Mouse (Mus musculus) cerebellum, adult 2 months (tissue): ENCODE measurements around the gene Hoxa7.

Experiments used
- CTCF ChIP-seq: fragments of 200-500 bp; IDR thresholded peaks from 2 replicates; pipeline ENCODE4 v1.5.1; 2011; ENCODE audit warnings: low read depth, mild to moderate bottlenecking, control low read depth, low read length, moderate library complexity, borderline replicate concordance; ENCODE audit not compliant: insufficient read depth
- POLR2A ChIP-seq: fragments of 200-500 bp; IDR thresholded peaks from 2 replicates; pipeline ENCODE4 v1.6.1; 2011; ENCODE audit warnings: low read length, control low read depth, borderline replicate concordance; ENCODE audit not compliant: insufficient read depth

GRCm38 (mm10) chr6:52247766-52248637, 26.3 kb upstream of the Hoxa7 start:
- TF ChIP-seq CTCF (no peak), POLR2A (no peak)
